Mouse (Mus musculus): ENCODE results near the gene Rpl23. TPM values are rescaled to one million over a fixed set of nuclear protein-coding genes. Genes with fewer than 3 reads are reported as not detected.

Gene Rpl23
- polyA plus RNA-seq, 1 experiment from 2014 or later = 585 TPM

DNA sequence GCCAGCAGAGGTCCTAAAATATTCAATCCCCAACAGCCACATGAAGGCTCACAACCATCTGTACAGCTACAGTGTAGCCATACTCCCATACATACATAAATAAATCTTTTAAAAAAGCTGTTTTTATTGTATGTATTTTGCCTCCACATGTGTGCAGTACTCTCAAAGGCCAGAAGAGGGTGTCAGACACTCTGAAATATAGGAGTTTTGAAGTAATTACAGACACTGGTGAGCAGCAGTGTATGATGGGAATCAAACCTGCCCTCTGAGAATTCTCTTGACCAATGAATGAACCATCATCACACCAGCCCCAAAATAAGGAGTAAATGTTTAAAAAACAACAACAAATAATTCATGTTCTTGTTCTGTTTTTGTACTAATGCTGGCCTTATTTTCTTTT, 20.6 kb downstream of the Rpl23 start:
- DNase-seq (ENCODE audit: low spot score) (no peak), ATAC-seq (ENCODE audit: low FRiP score, low TSS enrichment) (no peak)
- Histone ChIP-seq H3K4me3 (ENCODE audit: low read depth, low read length) (no peak overlapping the region), H3K4me2 (replicated peaks; ENCODE audit: low read depth) (no peak overlapping the region), H3K27me3 (ENCODE audit: control insufficient read depth, insufficient read depth, low read length) (no peaks in the 10 kb centered on the region), H3K27ac (replicated peaks) (no peak overlapping the region), H3K9me3 (ENCODE audit: control insufficient read depth, low read length) (no peaks in the 10 kb centered on the region), H3K9ac (ENCODE audit: low read length) (no peak overlapping the region), H3K4me1 (replicated peaks; ENCODE audit: control insufficient read depth, insufficient read depth) (peaks cover 6% of the 10 kb centered on the region; the same call in 1 of the 2 replicates), H3K36me3 (ENCODE audit: control insufficient read depth, insufficient read depth, low read length) (peaks cover 17% of the 10 kb centered on the region)
- TF ChIP-seq EP300 (optimal IDR thresholded peaks at IDR 0.05) (no peak), CTCF (IDR thresholded peaks at IDR 0.05; ENCODE audit: low read depth) (peak; percentile 59)

DNA sequence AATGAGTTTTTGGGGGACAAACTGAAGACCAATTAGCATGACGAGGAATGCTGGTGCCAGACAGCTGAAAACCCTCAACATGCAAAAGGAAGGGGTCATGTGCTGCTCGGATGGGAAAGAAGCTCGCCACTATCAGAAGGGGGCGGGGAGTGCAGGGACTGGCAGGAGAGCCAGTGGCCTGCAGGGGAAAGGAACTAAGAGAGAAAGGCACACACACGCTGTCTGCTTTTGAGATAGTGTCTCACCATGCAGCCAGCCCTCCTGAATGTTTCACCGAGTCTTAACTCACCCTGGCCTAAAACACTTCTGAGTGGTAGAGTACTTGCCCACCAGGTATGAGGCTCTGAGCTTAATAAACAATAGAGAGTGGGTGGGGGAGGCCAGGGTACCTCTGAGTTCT, 23.3 kb downstream of the Rpl23 start:
- 74% methylated on average over 6 of the region's 6 CpGs for WGBS
- Histone ChIP-seq H3K36me3 (ENCODE audit: control insufficient read depth, insufficient read depth, low read length) (peaks cover 24% of the 10 kb centered on the region), H3K27me3 (ENCODE audit: control insufficient read depth, insufficient read depth, low read length) (no peaks in the 10 kb centered on the region), H3K4me1 (replicated peaks; ENCODE audit: control insufficient read depth, insufficient read depth) (no peaks in the 10 kb centered on the region), H3K27ac (replicated peaks) (no peak overlapping the region), H3K9ac (ENCODE audit: low read length) (no peak overlapping the region), H3K4me2 (replicated peaks; ENCODE audit: low read depth) (no peak overlapping the region), H3K4me3 (ENCODE audit: low read depth, low read length) (no peak overlapping the region), H3K9me3 (ENCODE audit: control insufficient read depth, low read length) (no peaks in the 10 kb centered on the region)
- ATAC-seq (ENCODE audit: low FRiP score, low TSS enrichment) (no peak), DNase-seq (ENCODE audit: low spot score) (no peak)
- TF ChIP-seq CTCF (IDR thresholded peaks at IDR 0.05; ENCODE audit: low read depth) = no peak
- no peak for TF ChIP-seq EP300 (optimal IDR thresholded peaks at IDR 0.05)

- H3K27ac ChIP-seq (replicated peaks) = no peak overlapping the region
- DNase-seq (ENCODE audit: low spot score) (no peak), ATAC-seq (ENCODE audit: low FRiP score, low TSS enrichment) (no peak)
- no peak for TF ChIP-seq CTCF (IDR thresholded peaks at IDR 0.05; ENCODE audit: low read depth)
- no peak for TF ChIP-seq EP300 (optimal IDR thresholded peaks at IDR 0.05)
- no peaks in the 10 kb centered on the region for H3K4me1 ChIP-seq (replicated peaks; ENCODE audit: control insufficient read depth, insufficient read depth)
- H3K36me3 ChIP-seq (ENCODE audit: control insufficient read depth, insufficient read depth, low read length) = peaks cover 28% of the 10 kb centered on the region
- no peaks in the 10 kb centered on the region for H3K9me3 ChIP-seq (ENCODE audit: control insufficient read depth, low read length)
- no peak overlapping the region for H3K4me2 ChIP-seq (replicated peaks; ENCODE audit: low read depth)
- no peak overlapping the region for H3K4me3 ChIP-seq (ENCODE audit: low read depth, low read length)
- H3K9ac ChIP-seq (ENCODE audit: low read length) = no peak overlapping the region
- WGBS = 97% methylated on average over 1 of the region's 1 CpGs
- H3K27me3 ChIP-seq (ENCODE audit: control insufficient read depth, insufficient read depth, low read length) = no peaks in the 10 kb centered on the region
Measured at GRCm38 (mm10) chr11:97758125-97758524, 24.1 kb downstream of the Rpl23 start.

DNA sequence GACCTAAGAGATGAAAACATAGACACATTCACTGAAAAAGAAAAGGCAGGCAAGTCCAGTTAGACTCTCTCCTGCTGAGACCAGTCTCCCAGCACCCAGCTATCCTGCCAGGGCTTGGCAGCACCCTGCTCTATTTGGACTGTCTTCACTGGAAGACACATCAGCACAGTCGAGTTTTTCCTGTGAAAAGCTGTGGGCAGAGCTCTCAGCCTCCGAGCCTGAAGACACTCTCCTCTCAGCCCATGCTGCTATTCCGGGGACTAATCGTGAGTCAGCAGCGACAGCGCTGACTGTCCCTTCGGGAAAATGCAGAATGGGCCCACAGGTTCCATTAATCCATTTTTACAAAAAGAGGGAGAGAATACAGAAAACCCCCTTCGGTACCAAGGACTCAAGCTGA, 29.0 kb downstream of the Rpl23 start:
- Histone ChIP-seq H3K9ac (ENCODE audit: low read length) (no peak overlapping the region), H3K9me3 (ENCODE audit: control insufficient read depth, low read length) (no peaks in the 10 kb centered on the region), H3K27me3 (ENCODE audit: control insufficient read depth, insufficient read depth, low read length) (no peaks in the 10 kb centered on the region), H3K36me3 (ENCODE audit: control insufficient read depth, insufficient read depth, low read length) (peaks cover 35% of the 10 kb centered on the region), H3K4me2 (replicated peaks; ENCODE audit: low read depth) (no peak overlapping the region), H3K4me3 (ENCODE audit: low read depth, low read length) (no peak overlapping the region), H3K4me1 (replicated peaks; ENCODE audit: control insufficient read depth, insufficient read depth) (no peaks in the 10 kb centered on the region), H3K27ac (replicated peaks) (no peak overlapping the region)
- ATAC-seq (ENCODE audit: low FRiP score, low TSS enrichment) (no peak), DNase-seq (ENCODE audit: low spot score) (no peak)
- TF ChIP-seq CTCF (IDR thresholded peaks at IDR 0.05; ENCODE audit: low read depth) (no peak), EP300 (optimal IDR thresholded peaks at IDR 0.05) (no peak)
- WGBS = 91% methylated on average over 8 of the region's 8 CpGs

DNA sequence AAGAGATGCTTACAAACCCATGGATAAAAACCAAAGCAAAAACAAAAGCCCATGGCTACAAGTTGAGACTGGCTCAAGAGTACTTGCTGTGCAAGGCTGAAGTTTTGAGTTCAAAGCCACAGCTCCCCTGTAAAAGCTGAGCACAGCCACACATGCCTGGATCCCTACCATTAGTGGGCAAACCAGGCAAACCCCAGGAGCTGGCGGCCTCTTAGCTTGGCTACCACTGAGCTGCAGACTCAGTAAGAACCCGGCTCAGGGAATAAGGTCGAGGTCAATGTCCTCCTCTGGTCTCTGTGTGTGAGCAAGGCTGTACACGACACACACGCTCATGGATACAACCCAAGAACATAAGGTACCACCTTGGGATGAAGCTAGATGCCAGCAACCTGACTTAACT, 33.7 kb downstream of the Rpl23 start:
- 91% methylated on average over 5 of the region's 5 CpGs for WGBS
- H3K9me3 ChIP-seq (ENCODE audit: control insufficient read depth, low read length) = no peaks in the 10 kb centered on the region
- no peak overlapping the region for H3K4me3 ChIP-seq (ENCODE audit: low read depth, low read length)
- H3K4me1 ChIP-seq (replicated peaks; ENCODE audit: control insufficient read depth, insufficient read depth) = peaks cover 1% of the 10 kb centered on the region; the same call in 1 of the 2 replicates
- ATAC-seq (ENCODE audit: low FRiP score, low TSS enrichment) (no peak), DNase-seq (ENCODE audit: low spot score) (no peak)
- peaks cover 20% of the 10 kb centered on the region for H3K36me3 ChIP-seq (ENCODE audit: control insufficient read depth, insufficient read depth, low read length)
- no peaks in the 10 kb centered on the region for H3K27me3 ChIP-seq (ENCODE audit: control insufficient read depth, insufficient read depth, low read length)
- TF ChIP-seq EP300 (optimal IDR thresholded peaks at IDR 0.05) = no peak
- no peak for TF ChIP-seq CTCF (IDR thresholded peaks at IDR 0.05; ENCODE audit: low read depth)
- H3K27ac ChIP-seq (replicated peaks) = no peak overlapping the region
- H3K9ac ChIP-seq (ENCODE audit: low read length) = no peak overlapping the region; the same call in 1 of the 2 replicates
- no peak overlapping the region for H3K4me2 ChIP-seq (replicated peaks; ENCODE audit: low read depth)

DNA sequence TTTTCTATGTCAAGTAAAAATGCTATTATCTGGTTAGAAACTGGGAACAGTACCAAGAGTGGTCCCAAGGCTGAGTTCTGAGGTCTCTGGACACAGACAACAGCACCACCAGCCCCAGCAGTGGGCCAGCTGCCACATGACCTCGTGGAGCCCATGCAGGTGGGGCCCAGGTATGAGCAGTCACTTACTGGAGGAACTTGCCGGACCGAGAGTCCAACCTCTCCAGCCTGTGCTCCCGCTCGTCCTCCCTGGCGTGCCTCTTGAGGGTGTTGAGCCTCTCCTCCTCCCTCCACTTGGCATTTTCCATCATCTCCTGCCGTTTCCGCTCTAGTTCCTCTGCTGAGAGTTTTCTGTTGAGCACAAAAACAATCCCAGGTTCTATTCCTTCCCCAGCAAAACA, 34.5 kb downstream of the Rpl23 start:
- Histone ChIP-seq H3K4me3 (ENCODE audit: low read depth, low read length) (no peak overlapping the region), H3K4me1 (replicated peaks; ENCODE audit: control insufficient read depth, insufficient read depth) (peaks cover 6% of the 10 kb centered on the region), H3K27ac (replicated peaks) (no peak overlapping the region), H3K9me3 (ENCODE audit: control insufficient read depth, low read length) (no peaks in the 10 kb centered on the region), H3K9ac (ENCODE audit: low read length) (no peak overlapping the region), H3K27me3 (ENCODE audit: control insufficient read depth, insufficient read depth, low read length) (no peaks in the 10 kb centered on the region), H3K36me3 (ENCODE audit: control insufficient read depth, insufficient read depth, low read length) (peaks cover 17% of the 10 kb centered on the region), H3K4me2 (replicated peaks; ENCODE audit: low read depth) (no peak overlapping the region)
- no peak for ATAC-seq (ENCODE audit: low FRiP score, low TSS enrichment)
- TF ChIP-seq CTCF (IDR thresholded peaks at IDR 0.05; ENCODE audit: low read depth) (no peak), EP300 (optimal IDR thresholded peaks at IDR 0.05) (no peak)
- WGBS = 81% methylated on average over 8 of the region's 8 CpGs
- DNase-seq (ENCODE audit: low spot score) = no peak
